In the genomic region with DNA sequence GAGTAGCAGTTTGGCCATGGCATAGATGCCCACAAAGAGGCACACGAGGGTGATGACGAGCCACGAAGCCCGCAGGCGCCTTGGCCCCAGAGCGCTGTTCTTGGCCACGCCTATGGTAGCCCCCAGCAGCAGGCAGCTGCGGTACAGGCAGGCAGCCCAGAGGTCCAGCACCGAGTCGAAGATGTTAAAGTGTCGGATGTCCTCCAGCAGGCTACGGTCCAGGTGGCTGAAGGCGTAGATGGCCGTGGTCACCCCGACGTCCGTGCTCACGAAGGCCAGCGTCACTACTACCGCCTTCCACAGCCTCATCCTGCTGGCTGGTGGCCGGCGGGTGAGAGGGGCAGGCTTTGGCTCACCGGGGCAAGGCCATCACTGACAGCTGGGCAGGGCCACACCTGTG, we compare ENCODE assay signal across 28 mouse cellular contexts. TPM values are rescaled to one million over a fixed set of nuclear protein-coding genes. Genes with fewer than 3 reads are reported as not detected.
DNase-seq lines count a peak whose midpoint lies in the region; ATAC-seq lines count a peak whose summit lies in the region.
"Had no signal": no experiment of that assay in that cellular context is flagged by ENCODE, and none has a peak within 500 bp of the region (broad histone marks: within the 10 kb centered on the region; RNA-seq: fewer than 3 reads in every experiment).

No protein-coding gene starts in this region.

- H3K9me3 ChIP-seq in liver, embryonic 11.5 days (ENCODE audit: control insufficient read depth, low read length) = no peaks in the 10 kb centered on the region
- no peaks in the 10 kb centered on the region for H3K9me3 ChIP-seq in hindbrain, embryonic 11.5 days (ENCODE audit: control insufficient read depth, low read length)
- H3K9me3 ChIP-seq in kidney, embryonic 16.5 days (ENCODE audit: low read length) = no peaks in the 10 kb centered on the region
- H3K9me3 ChIP-seq: hindbrain, embryonic 13.5 days; limb, embryonic 12.5 days; liver, embryonic 12.5 days; neural tube, embryonic 12.5 days had no signal

- no peak for ATAC-seq in liver, embryonic 11.5 days (replicated peaks; ENCODE audit: low FRiP score)
- ATAC-seq in hindbrain, embryonic 11.5 days (ENCODE audit: low FRiP score) = no peak
- no peak for ATAC-seq in kidney, embryonic 16.5 days (ENCODE audit: low FRiP score, low TSS enrichment)
- ATAC-seq: forebrain, embryonic 14.5 days; intestine, embryonic 16.5 days; liver, embryonic 12.5 days; liver, postnatal 0 days had no signal

- H3K4me3 ChIP-seq in liver, embryonic 11.5 days (ENCODE audit: low read depth, low read length) = no peak overlapping the region
- no peak overlapping the region for H3K4me3 ChIP-seq in hindbrain, embryonic 11.5 days (ENCODE audit: low read depth, low read length)
- no peak overlapping the region for H3K4me3 ChIP-seq in kidney, embryonic 16.5 days (ENCODE audit: low read length)
- H3K4me3 ChIP-seq: hindbrain, embryonic 13.5 days; limb, embryonic 12.5 days; liver, embryonic 12.5 days; myocyte; neural tube, embryonic 12.5 days had no signal

- no peak overlapping the region for H3K27ac ChIP-seq in liver, embryonic 11.5 days (ENCODE audit: low read depth, low read length)
- H3K27ac ChIP-seq in hindbrain, embryonic 11.5 days (ENCODE audit: low read depth, low read length) = no peak overlapping the region
- no peak overlapping the region for H3K27ac ChIP-seq in kidney, embryonic 16.5 days (ENCODE audit: low read length)
- H3K27ac ChIP-seq: hindbrain, embryonic 13.5 days; limb, embryonic 12.5 days; liver, embryonic 12.5 days; neural tube, embryonic 12.5 days had no signal

- H3K4me1 ChIP-seq in liver, embryonic 11.5 days (replicated peaks; ENCODE audit: control insufficient read depth, insufficient read depth, low read length) = peaks cover 22% of the 10 kb centered on the region
- no peaks in the 10 kb centered on the region for H3K4me1 ChIP-seq in hindbrain, embryonic 11.5 days (replicated peaks; ENCODE audit: control insufficient read depth, insufficient read depth, low read length)
- H3K4me1 ChIP-seq in kidney, embryonic 16.5 days (ENCODE audit: insufficient read depth, low read length) = peaks cover 1% of the 10 kb centered on the region; the same call in 1 of the 2 replicates
- H3K4me1 ChIP-seq: neural tube, embryonic 12.5 days had no signal

- H3K9ac ChIP-seq in liver, embryonic 11.5 days (ENCODE audit: low read depth, low read length) = no peak overlapping the region
- no peak overlapping the region for H3K9ac ChIP-seq in hindbrain, embryonic 11.5 days (ENCODE audit: low read depth, low read length)
- H3K9ac ChIP-seq in kidney, embryonic 16.5 days (replicated peaks; ENCODE audit: low read length) = no peak overlapping the region
- H3K9ac ChIP-seq: hindbrain, embryonic 13.5 days; limb, embryonic 12.5 days; liver, embryonic 12.5 days; liver, postnatal 0 days; neural tube, embryonic 12.5 days had no signal

- 83% methylated on average over 23 of the region's 23 CpGs for WGBS in liver, embryonic 11.5 days
- 87% methylated on average over 23 of the region's 23 CpGs for WGBS in hindbrain, embryonic 11.5 days
- WGBS in kidney, embryonic 16.5 days = 81% methylated on average over 23 of the region's 23 CpGs

- H3K36me3 ChIP-seq in liver, embryonic 11.5 days (ENCODE audit: control insufficient read depth, insufficient read depth, low read length) = no peaks in the 10 kb centered on the region
- H3K36me3 ChIP-seq in hindbrain, embryonic 11.5 days (ENCODE audit: control insufficient read depth, insufficient read depth, low read length) = no peaks in the 10 kb centered on the region
- no peaks in the 10 kb centered on the region for H3K36me3 ChIP-seq in kidney, embryonic 16.5 days (ENCODE audit: insufficient read depth, low read length)
- H3K36me3 ChIP-seq: hindbrain, embryonic 13.5 days; limb, embryonic 12.5 days; neural tube, embryonic 12.5 days had no signal

- peak; percentile 3 for DNase-seq in adrenal gland, postnatal 14 days
- no peak for DNase-seq in adrenal gland, adult 8-10 months
- peak; percentile 3 for DNase-seq in liver
- no peak for DNase-seq in liver, embryonic 11.5 days (ENCODE audit: low spot score)
- peak; percentile 51 for DNase-seq in gastrocnemius, postnatal 25 days
- no peak for DNase-seq in hindbrain, embryonic 11.5 days (ENCODE audit: low spot score)
- no peak for DNase-seq in adrenal gland, postnatal 10 days
- DNase-seq: cerebellum, postnatal 10 days; heart, adult 18-20 months; heart, postnatal 36 days; kidney, adult 8-10 months; kidney, postnatal 10 days; layer of hippocampus, adult 9-11 months; liver, postnatal 0 days; lung, postnatal 36 days; right cerebral cortex, postnatal 4 days; thymus, adult 2 months; thymus, postnatal 36 days had no signal

- H3K4me2 ChIP-seq in liver, embryonic 11.5 days = no peak overlapping the region
- H3K4me2 ChIP-seq in hindbrain, embryonic 11.5 days (replicated peaks; ENCODE audit: low read depth, low read length) = no peak overlapping the region
- no peak overlapping the region for H3K4me2 ChIP-seq in kidney, embryonic 16.5 days (replicated peaks; ENCODE audit: low read depth, low read length)
- H3K4me2 ChIP-seq: heart, embryonic 11.5 days; hindbrain, embryonic 13.5 days; limb, embryonic 12.5 days; liver, embryonic 12.5 days; midbrain, embryonic 11.5 days; neural tube, embryonic 12.5 days had no signal

- no peaks in the 10 kb centered on the region; the same call in 1 of the 2 replicates for H3K27me3 ChIP-seq in liver, embryonic 11.5 days (replicated peaks; ENCODE audit: control insufficient read depth, insufficient read depth, low read length)
- H3K27me3 ChIP-seq in hindbrain, embryonic 11.5 days (ENCODE audit: control insufficient read depth, insufficient read depth, low read length) = peaks cover 2% of the 10 kb centered on the region; the same call in 1 of the 2 replicates
- 0 out of 2 replicates have a peak, but pooled peaks cover 3% of the 10 kb centered on the region for H3K27me3 ChIP-seq in kidney, embryonic 16.5 days (ENCODE audit: insufficient read depth, low read length)

RNA-seq across cellular contexts. Expression of a gene that starts 5.7 kb away (rescaled TPM):
- total RNA-seq in adrenal gland, postnatal 14 days (2021) = 10.5 and 10.6 TPM in 2 replicates
- 10 to 100 TPM; 11.4 to 21.3 (median 15.4) TPM for total RNA-seq in adrenal gland, adult 8-10 months (2022)
- polyA plus RNA-seq in liver, embryonic 11.5 days (2014; fragmentation: Nextera tagmentation; extraction: Ambion mirVana) = 4.1 and 4.8 TPM in 2 replicates
- total RNA-seq in gastrocnemius, postnatal 25 days (2021) = 1 to 10 TPM; 7.9 to 9.5 TPM
- 0.71 and 0.76 TPM in 2 replicates for polyA plus RNA-seq in hindbrain, embryonic 11.5 days (2014; fragmentation: Nextera tagmentation; extraction: Ambion mirVana)
- polyA plus RNA-seq in kidney, embryonic 16.5 days (2015; fragmentation: Nextera tagmentation; extraction: Ambion mirVana) = 1.3 and 2.6 TPM in 2 replicates
- total RNA-seq in adrenal gland, postnatal 10 days (2021) = 10 to 100 TPM in 1 of 2 experiments, 1 to 10 TPM in 1; 9.9 to 13.4 TPM

RNA-seq across cellular contexts. Expression of a gene that starts 22.2 kb away (rescaled TPM):
- 35.8 and 37.1 TPM in 2 replicates for total RNA-seq in adrenal gland, postnatal 14 days (2021)
- total RNA-seq in adrenal gland, adult 8-10 months (2022) = 10 to 100 TPM; 51.2 to 59.3 (median 55.6) TPM
- 23.3 and 29.0 TPM in 2 replicates for polyA plus RNA-seq in liver, embryonic 11.5 days (2014; fragmentation: Nextera tagmentation; extraction: Ambion mirVana)
- 10 to 100 TPM; 10.0 to 10.4 TPM for total RNA-seq in gastrocnemius, postnatal 25 days (2021)
- polyA plus RNA-seq in hindbrain, embryonic 11.5 days (2014; fragmentation: Nextera tagmentation; extraction: Ambion mirVana) = 13.1 and 13.3 TPM in 2 replicates
- 30.6 and 32.4 TPM in 2 replicates for polyA plus RNA-seq in kidney, embryonic 16.5 days (2015; fragmentation: Nextera tagmentation; extraction: Ambion mirVana)
- total RNA-seq in adrenal gland, postnatal 10 days (2021) = 10 to 100 TPM; 31.1 to 36.6 TPM

RNA-seq across cellular contexts. Expression of a gene that starts 26.0 kb away (rescaled TPM):
- total RNA-seq in adrenal gland, postnatal 14 days (2021) = 48.5 and 64.0 TPM in 2 replicates
- total RNA-seq in adrenal gland, adult 8-10 months (2022) = 10 to 100 TPM; 46.4 to 72.0 (median 57.1) TPM
- polyA plus RNA-seq in liver, embryonic 11.5 days (2014; fragmentation: Nextera tagmentation; extraction: Ambion mirVana) = 122 and 138 TPM in 2 replicates
- total RNA-seq in gastrocnemius, postnatal 25 days (2021) = 10 to 100 TPM; 36.0 to 40.9 TPM
- 80.8 and 91.5 TPM in 2 replicates for polyA plus RNA-seq in hindbrain, embryonic 11.5 days (2014; fragmentation: Nextera tagmentation; extraction: Ambion mirVana)
- 100 and 102 TPM in 2 replicates for polyA plus RNA-seq in kidney, embryonic 16.5 days (2015; fragmentation: Nextera tagmentation; extraction: Ambion mirVana)
- total RNA-seq in adrenal gland, postnatal 10 days (2021) = 10 to 100 TPM; 56.0 to 58.1 TPM

RNA-seq across cellular contexts. Expression of a gene that starts 57.8 kb away (rescaled TPM):
- total RNA-seq in adrenal gland, postnatal 14 days (2021) = 65.2 and 85.1 TPM in 2 replicates
- 100 to 1,000 TPM in 1 of 4 experiments, 10 to 100 TPM in 3; 76.1 to 101 (median 91.9) TPM for total RNA-seq in adrenal gland, adult 8-10 months (2022)
- 31.3 TPM in 2 replicates for polyA plus RNA-seq in liver, embryonic 11.5 days (2014; fragmentation: Nextera tagmentation; extraction: Ambion mirVana)
- 1 to 10 TPM; 4.2 to 6.3 TPM for total RNA-seq in gastrocnemius, postnatal 25 days (2021)
- polyA plus RNA-seq in hindbrain, embryonic 11.5 days (2014; fragmentation: Nextera tagmentation; extraction: Ambion mirVana) = 38.3 and 48.8 TPM in 2 replicates
- 40.8 and 41.8 TPM in 2 replicates for polyA plus RNA-seq in kidney, embryonic 16.5 days (2015; fragmentation: Nextera tagmentation; extraction: Ambion mirVana)
- total RNA-seq in adrenal gland, postnatal 10 days (2021) = 10 to 100 TPM; 41.1 to 58.1 TPM

Comparison
In these comparisons a context has a peak if more than half of its experiments do, and no peak if none do; other contexts are left out.
1. DNase-seq: peak in adrenal gland, postnatal 14 days (single experiment), liver (single experiment) and gastrocnemius, postnatal 25 days (single experiment); none in adrenal gland, adult 8-10 months (single experiment), liver, embryonic 11.5 days (single experiment), hindbrain, embryonic 11.5 days (single experiment) and adrenal gland, postnatal 10 days (single experiment).